Mouse (Mus musculus) hindbrain, embryonic 11.5 days (tissue): ENCODE measurements around the gene Col8a2. TPM values are rescaled to one million over a fixed set of nuclear protein-coding genes. Genes with fewer than 3 reads are reported as not detected.
A peak's percentile ranks its signal among the peaks of the same experiment; 100 is the strongest.

Experiments
- ATAC-seq: fragments of 200-750 bp; cut with Nextera tagmentation; 2 replicates; pipeline ENCODE4 v1.8.0; 2017; ENCODE audit warnings: mild to moderate bottlenecking, moderate TSS enrichment, moderate library complexity; ENCODE audit not compliant: low FRiP score
- DNase-seq: peaks from one replicate; pipeline ENCODE4 v3.0.0-alpha.2; 2015; ENCODE audit warnings: low spot score
- H3K27ac ChIP-seq: fragments of 300-500 bp; sonication (generic); 2 replicates; pipeline ENCODE4 v1.5.1; 2014; ENCODE audit warnings: mild to moderate bottlenecking, low read depth, low read length
- H3K27me3 ChIP-seq: fragments of 300-500 bp; sonication (generic); 2 replicates; pipeline ENCODE4 v1.6.1; 2014; ENCODE audit warnings: mild to moderate bottlenecking, low read length, moderate library complexity, mixed read lengths; ENCODE audit not compliant: control insufficient read depth, insufficient read depth
- H3K36me3 ChIP-seq: fragments of 300-500 bp; sonication (generic); 2 replicates; pipeline ENCODE4 v1.6.1; 2014; ENCODE audit warnings: mild to moderate bottlenecking, low read length, moderate library complexity, mixed read lengths; ENCODE audit not compliant: control insufficient read depth, insufficient read depth
- H3K4me1 ChIP-seq: fragments of 300-500 bp; sonication (generic); replicated peaks from 2 replicates; pipeline ENCODE4 v1.6.1; 2014; ENCODE audit warnings: low read length, mixed read lengths; ENCODE audit not compliant: control insufficient read depth, insufficient read depth
- H3K4me2 ChIP-seq: fragments of 300-500 bp; sonication (generic); replicated peaks from 2 replicates; pipeline ENCODE4 v1.6.1; 2014; ENCODE audit warnings: mild to moderate bottlenecking, low read depth, low read length
- H3K4me3 ChIP-seq: fragments of 300-500 bp; sonication (generic); 2 replicates; pipeline ENCODE4 v1.5.1; 2014; ENCODE audit warnings: low read depth, low read length
- H3K9ac ChIP-seq: fragments of 300-500 bp; sonication (generic); 2 replicates; pipeline ENCODE4 v1.6.1; 2014; ENCODE audit warnings: low read depth, low read length
- H3K9me3 ChIP-seq: fragments of 300-500 bp; sonication (generic); 2 replicates; pipeline ENCODE4 v1.6.1; 2016; ENCODE audit warnings: low read length; ENCODE audit not compliant: control insufficient read depth
- WGBS: fragments of 180-500 bp; shearing (Covaris S2); extraction: QIAGEN DNeasy Blood & Tissue Kit; methylation state at CpG from one replicate; pipeline ENCODE4 v1.1.7; 2014; 5-methylcytosine and 5-hydroxymethylcytosine counted together
- polyA plus RNA-seq: library from polyadenylated mRNA; unstranded; fragments of >200 nt; fragmentation: Nextera tagmentation; extraction: Ambion mirVana; gene quantifications from 2 replicates; pipeline ENCODE4 v1.2.1, GENCODE M21; 2014

Col8a2 gene
- 15.6 and 17.4 TPM in 2 replicates for polyA plus RNA-seq

DNA sequence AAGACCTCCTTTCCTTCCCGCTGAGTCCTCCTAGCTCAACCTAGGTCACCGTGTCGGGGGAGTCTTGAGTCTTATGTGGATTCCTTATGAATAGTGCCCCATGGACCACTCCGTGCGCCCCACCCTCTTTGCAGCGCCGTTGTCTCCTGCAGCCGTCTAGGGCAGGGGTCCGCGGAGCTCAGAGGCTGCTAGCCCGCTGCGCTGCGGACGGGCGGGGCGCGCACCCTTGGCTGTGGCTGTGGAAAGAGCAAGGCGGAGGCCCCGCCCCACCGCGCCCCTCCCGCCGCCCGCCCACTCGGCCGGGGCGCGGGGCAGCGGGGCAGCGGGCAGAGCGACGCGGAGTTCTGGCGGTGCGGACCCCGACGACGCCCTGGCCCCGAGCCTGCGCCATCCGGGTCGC lies at the start of gene Col8a2:
Gene Col8a2 (plus strand): TSS at position 302 of the 400 bp plus-strand sequence.
- Histone ChIP-seq H3K27me3 (peaks cover 28% of the 10 kb centered on the region), H3K4me2 (peak within 1 kb of the TSS; percentile 37), H3K27ac (no peak within 1 kb of the TSS), H3K4me1 (no peaks in the 10 kb centered on the region), H3K36me3 (no peaks in the 10 kb centered on the region), H3K4me3 (peak within 1 kb of the TSS; percentile 26), H3K9me3 (no peaks in the 10 kb centered on the region), H3K9ac (peak within 1 kb of the TSS; percentile 38; the same call in 1 of the 2 replicates)
- DNase-seq (peak; percentile 44), ATAC-seq (no peak)
- 3% methylated on average over 26 of the region's 42 CpGs for WGBS

DNA sequence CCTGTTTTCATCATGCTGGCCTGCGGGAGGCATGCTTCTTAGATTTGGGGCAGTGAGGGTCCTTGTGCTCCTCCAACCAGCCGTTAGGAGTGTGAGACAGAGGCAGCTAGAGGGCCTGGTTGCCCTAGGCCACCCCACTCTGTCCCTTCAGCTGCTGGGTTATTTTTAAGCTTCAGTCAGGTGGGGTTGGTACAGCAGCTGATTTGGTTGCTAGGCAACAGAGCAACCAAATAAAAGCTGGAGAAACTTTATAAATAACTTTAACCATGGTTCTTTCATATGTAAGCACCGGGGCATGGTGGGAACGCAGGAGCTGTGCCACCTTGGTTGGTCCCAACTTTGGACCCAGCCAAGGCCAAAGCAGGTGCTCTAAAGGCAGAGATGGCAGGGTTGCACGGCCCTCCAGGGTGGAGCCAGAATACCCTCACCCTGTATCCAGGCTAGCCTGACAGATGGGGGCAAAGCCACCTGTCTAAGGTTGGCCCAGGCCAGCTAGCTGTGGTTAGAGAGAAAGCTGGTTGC lies 48.8 kb upstream of the Col8a2 start:
- ATAC-seq (no peak), DNase-seq (no peak)
- Histone ChIP-seq H3K4me3 (no peak overlapping the region), H3K36me3 (peaks cover 41% of the 10 kb centered on the region), H3K4me1 (no peaks in the 10 kb centered on the region), H3K9me3 (no peaks in the 10 kb centered on the region), H3K27me3 (no peaks in the 10 kb centered on the region), H3K27ac (no peak overlapping the region), H3K9ac (no peak overlapping the region), H3K4me2 (no peak overlapping the region)
- WGBS, result 81% methylated on average over 5 of the region's 5 CpGs

DNA sequence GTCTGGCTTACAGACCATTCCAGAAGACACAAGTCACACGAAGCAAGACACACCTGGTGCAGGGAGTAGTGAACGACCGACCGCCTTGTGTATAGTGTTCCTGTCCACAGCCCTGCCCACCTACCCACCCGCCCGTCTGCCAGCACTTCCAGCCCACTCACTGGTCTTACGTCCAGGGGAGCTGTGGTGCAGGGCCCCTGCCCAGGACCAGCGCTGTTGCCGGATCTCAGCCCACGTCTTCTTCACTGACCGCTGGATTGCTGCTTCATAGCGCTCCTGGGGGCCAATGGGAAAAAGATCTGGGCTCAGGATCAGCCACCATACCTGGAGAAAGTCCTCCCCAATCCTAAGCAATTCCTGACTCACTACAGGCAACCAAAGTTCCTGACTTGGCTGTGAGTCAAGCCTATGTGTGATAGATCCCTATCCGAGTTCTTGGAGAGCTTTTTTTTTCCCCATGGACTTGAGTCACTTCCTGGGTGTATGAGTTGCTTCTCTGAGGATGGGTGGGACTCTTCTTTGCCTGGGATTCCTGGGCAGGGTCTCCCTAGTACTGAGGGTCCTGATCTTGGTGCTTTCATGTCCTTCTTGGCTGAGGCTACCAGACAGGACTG lies 46.6 kb upstream of the Col8a2 start:
- WGBS, result 92% methylated on average over 13 of the region's 13 CpGs
- H3K36me3 ChIP-seq, result peaks cover 28% of the 10 kb centered on the region

GRCm38 (mm10) chr4:126241956-126242355 lies 44.6 kb upstream of the Col8a2 start:
- ATAC-seq, result no peak
- Histone ChIP-seq H3K9me3 (no peaks in the 10 kb centered on the region), H3K4me3 (no peak overlapping the region), H3K4me1 (no peaks in the 10 kb centered on the region), H3K4me2 (no peak overlapping the region), H3K27ac (no peak overlapping the region), H3K36me3 (peaks cover 21% of the 10 kb centered on the region), H3K9ac (no peak overlapping the region), H3K27me3 (no peaks in the 10 kb centered on the region)
- WGBS, result 50% methylated on average over 9 of the region's 9 CpGs
- no peak for DNase-seq

More for the DNA sequence above, 46.6 kb upstream of the Col8a2 start:
- Histone ChIP-seq H3K9ac (no peak overlapping the region), H3K9me3 (no peaks in the 10 kb centered on the region), H3K4me2 (no peak overlapping the region), H3K4me1 (no peaks in the 10 kb centered on the region), H3K27ac (no peak overlapping the region), H3K27me3 (no peaks in the 10 kb centered on the region), H3K4me3 (no peak overlapping the region)
- no peak for ATAC-seq
- no peak for DNase-seq

- Histone ChIP-seq H3K4me1 (no peaks in the 10 kb centered on the region), H3K9ac (no peak overlapping the region), H3K27ac (no peak overlapping the region), H3K4me2 (no peak overlapping the region), H3K4me3 (no peak overlapping the region), H3K9me3 (no peaks in the 10 kb centered on the region), H3K36me3 (peaks cover 21% of the 10 kb centered on the region), H3K27me3 (no peaks in the 10 kb centered on the region)
- 87% methylated on average over 6 of the region's 6 CpGs for WGBS
- DNase-seq (no peak), ATAC-seq (no peak)
These were observed 44.1 kb upstream of the Col8a2 start for GRCm38 (mm10) chr4:126242510-126242909.

GRCm38 (mm10) chr4:126246202-126246889 lies 40.2 kb upstream of the Col8a2 start:
- WGBS, result 84% methylated on average over 13 of the region's 13 CpGs
- no peak overlapping the region for H3K9ac ChIP-seq
- no peaks in the 10 kb centered on the region for H3K27me3 ChIP-seq
- H3K27ac ChIP-seq, result no peak overlapping the region
- DNase-seq, result no peak
- H3K4me1 ChIP-seq, result peaks cover 2% of the 10 kb centered on the region; the same call in 1 of the 2 replicates
- no peak overlapping the region for H3K4me3 ChIP-seq
- no peak for ATAC-seq
- no peaks in the 10 kb centered on the region for H3K36me3 ChIP-seq
- no peak overlapping the region for H3K4me2 ChIP-seq
- H3K9me3 ChIP-seq, result no peaks in the 10 kb centered on the region

GRCm38 (mm10) chr4:126248261-126248868 lies 38.2 kb upstream of the Col8a2 start:
- Histone ChIP-seq H3K36me3 (no peaks in the 10 kb centered on the region), H3K27me3 (no peaks in the 10 kb centered on the region), H3K9ac (peak overlapping the region; percentile 2; the same call in 1 of the 2 replicates), H3K4me2 (no peak overlapping the region), H3K27ac (peak overlapping the region; percentile 69), H3K4me3 (no peak overlapping the region), H3K9me3 (no peaks in the 10 kb centered on the region), H3K4me1 (peaks cover 5% of the 10 kb centered on the region; the same call in 1 of the 2 replicates)
- DNase-seq, result peak; percentile 69
- peak; percentile 65 for ATAC-seq
- WGBS, result 16% methylated on average over 11 of the region's 11 CpGs

DNA sequence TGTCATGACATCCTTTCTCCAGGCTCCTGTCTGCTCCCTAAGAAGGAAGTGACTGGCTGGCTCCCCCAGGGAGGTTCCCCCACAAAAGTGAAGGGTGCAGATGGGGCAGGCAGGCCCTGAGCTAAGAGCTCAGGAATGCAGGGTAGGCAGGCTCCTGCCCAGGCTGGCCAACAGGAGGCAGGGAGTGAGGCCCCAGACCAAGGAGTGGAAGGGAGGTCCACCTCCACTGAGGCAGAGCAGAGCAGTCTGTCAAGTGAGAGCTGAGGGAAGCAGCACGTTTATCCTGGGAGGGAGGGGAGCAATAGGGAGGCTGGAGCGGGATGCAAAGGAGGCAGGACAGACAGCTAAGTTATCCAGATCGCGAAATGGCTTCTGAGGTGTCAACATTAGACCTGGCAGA lies 35.9 kb upstream of the Col8a2 start:
- WGBS, result 47% methylated on average over 4 of the region's 4 CpGs
- Histone ChIP-seq H3K4me3 (no peak overlapping the region), H3K27ac (no peak overlapping the region), H3K36me3 (no peaks in the 10 kb centered on the region), H3K4me1 (peaks cover 14% of the 10 kb centered on the region; the same call in 1 of the 2 replicates), H3K27me3 (no peaks in the 10 kb centered on the region), H3K4me2 (no peak overlapping the region), H3K9me3 (no peaks in the 10 kb centered on the region), H3K9ac (no peak overlapping the region)
- DNase-seq (no peak), ATAC-seq (no peak)
